Mouse (Mus musculus) liver, embryonic 14.5 days (tissue): ENCODE results near the gene Hoxa13.

Experiments
- CTCF ChIP-seq: IDR thresholded peaks from 2 replicates; pipeline ENCODE4 v1.5.1; 2016; ENCODE audit warnings: antibody characterized with exemption, low read depth, control low read depth
- EP300 ChIP-seq: IDR thresholded peaks from 2 replicates; pipeline ENCODE4 v1.6.1; 2016; ENCODE audit warnings: antibody characterized with exemption, low read depth

DNA sequence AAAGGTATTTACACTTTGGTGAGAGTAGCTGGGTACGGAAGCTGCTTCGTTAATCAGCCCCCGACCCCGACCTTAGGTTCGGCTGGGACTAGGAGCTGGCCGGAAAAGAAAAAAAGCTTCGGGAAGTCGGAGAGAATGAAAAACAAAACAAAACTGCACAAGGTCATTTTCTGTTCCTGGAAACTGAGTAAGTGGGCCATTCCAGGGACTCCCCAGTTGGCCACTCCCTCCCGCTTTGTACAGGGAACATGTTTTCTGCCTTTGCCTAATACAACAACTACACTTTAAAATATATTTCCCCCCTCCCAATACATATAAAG, 5.9 kb upstream of the Hoxa13 start:
- no peak for TF ChIP-seq CTCF
- no peak for TF ChIP-seq EP300
